Mouse (Mus musculus): Measurements from ENCODE around the gene Chd2. TPM values are rescaled to one million over a fixed set of nuclear protein-coding genes. Genes with fewer than 3 reads are reported as not detected.
A peak's percentile ranks its signal among the peaks of the same experiment; 100 is the strongest.

The Chd2 gene
- polyA plus RNA-seq, 2 experiments: 55.6 to 56.5 TPM

GRCm38 (mm10) chr7:73378034-73378433 is 163.6 kb downstream of the Chd2 start:
- Histone ChIP-seq H3K27ac (replicated peaks; ENCODE audit: low read depth, low read length) (no peak overlapping the region), H3K9me3 (ENCODE audit: control insufficient read depth, low read length) (no peaks in the 10 kb centered on the region), H3K9ac (ENCODE audit: low read depth, low read length, severe bottlenecking) (no peak overlapping the region), H3K27me3 (ENCODE audit: control insufficient read depth, insufficient read depth, low read length) (peaks cover 14% of the 10 kb centered on the region), H3K36me3 (ENCODE audit: control insufficient read depth, insufficient read depth, low read length) (no peaks in the 10 kb centered on the region), H3K4me2 (replicated peaks; ENCODE audit: low read depth, low read length, severe bottlenecking) (peak overlapping the region; percentile 94), H3K4me3 (replicated peaks; ENCODE audit: low read length) (peak overlapping the region; percentile 69; the same call in 1 of the 2 replicates), H3K4me1 (ENCODE audit: control insufficient read depth, insufficient read depth, low read length) (peaks cover 18% of the 10 kb centered on the region)
- DNase-seq (ENCODE audit: low spot score): no peak
- no peak for TF ChIP-seq POLR2A (IDR thresholded peaks at IDR 0.05; ENCODE audit: borderline replicate concordance, extremely low read depth, insufficient read depth, insufficient read length)
- no peak for ATAC-seq (ENCODE audit: low FRiP score, low read depth)
- WGBS: 73% methylated on average over 6 of the region's 6 CpGs

GRCm38 (mm10) chr7:73377307-73377706 is 164.3 kb downstream of the Chd2 start:
- no peak for ATAC-seq (ENCODE audit: low FRiP score, low read depth)
- Histone ChIP-seq H3K4me1 (ENCODE audit: control insufficient read depth, insufficient read depth, low read length) (peaks cover 24% of the 10 kb centered on the region), H3K4me2 (replicated peaks; ENCODE audit: low read depth, low read length, severe bottlenecking) (peak overlapping the region; percentile 94), H3K36me3 (ENCODE audit: control insufficient read depth, insufficient read depth, low read length) (no peaks in the 10 kb centered on the region), H3K9ac (ENCODE audit: low read depth, low read length, severe bottlenecking) (peak overlapping the region; percentile 13; the same call in 1 of the 2 replicates), H3K27ac (replicated peaks; ENCODE audit: low read depth, low read length) (no peak overlapping the region), H3K9me3 (ENCODE audit: control insufficient read depth, low read length) (no peaks in the 10 kb centered on the region), H3K4me3 (replicated peaks; ENCODE audit: low read length) (peak overlapping the region; percentile 69), H3K27me3 (ENCODE audit: control insufficient read depth, insufficient read depth, low read length) (peaks cover 19% of the 10 kb centered on the region)
- no peak for DNase-seq (ENCODE audit: low spot score)
- TF ChIP-seq POLR2A (IDR thresholded peaks at IDR 0.05; ENCODE audit: borderline replicate concordance, extremely low read depth, insufficient read depth, insufficient read length): no peak
- 61% methylated on average over 12 of the region's 12 CpGs for WGBS

Other genes with a start within 250 kb of the Chd2 start
- gene Rgma, start 166.3 kb downstream of the Chd2 start, polyA plus RNA-seq (2012; rRNA removed): 49.1 and 64.3 TPM in 2 replicates
- 23.5 and 30.9 TPM in 2 replicates for gene Rgma, start 166.3 kb downstream of the Chd2 start, polyA plus RNA-seq (2014; fragmentation: Nextera tagmentation; extraction: Ambion mirVana)
- 20.8 and 23.4 TPM in 2 replicates for gene Fam174b, start 198.5 kb upstream of the Chd2 start, polyA plus RNA-seq (2012; rRNA removed)
- 31.3 and 34.4 TPM in 2 replicates for gene Fam174b, start 198.5 kb upstream of the Chd2 start, polyA plus RNA-seq (2014; fragmentation: Nextera tagmentation; extraction: Ambion mirVana)

Measured in limb, embryonic 14.5 days (tissue).